Mouse (Mus musculus) neural tube, embryonic 13.5 days (tissue): ENCODE results near the gene Gm49337. TPM values are rescaled to one million over a fixed set of nuclear protein-coding genes. Genes with fewer than 3 reads are reported as not detected.

Experiments used
- ATAC-seq: fragments of 200-750 bp; cut with Nextera tagmentation; 2 replicates; pipeline ENCODE4 v1.8.0; 2017; ENCODE audit warnings: low read depth, mild to moderate bottlenecking, moderate TSS enrichment, moderate library complexity
- H3K27ac ChIP-seq: fragments of 300-500 bp; sonication (generic); replicated peaks from 2 replicates; pipeline ENCODE4 v1.5.1; 2015; ENCODE audit warnings: moderate library complexity, mild to moderate bottlenecking, inconsistent platforms
- H3K27me3 ChIP-seq: fragments of 300-500 bp; sonication (generic); 2 replicates; pipeline ENCODE4 v1.6.1; 2015; ENCODE audit warnings: mild to moderate bottlenecking, inconsistent platforms
- H3K36me3 ChIP-seq: fragments of 300-500 bp; sonication (generic); 2 replicates; pipeline ENCODE4 v1.6.1; 2015; ENCODE audit warnings: mild to moderate bottlenecking, inconsistent platforms
- H3K4me1 ChIP-seq: fragments of 300-500 bp; sonication (generic); replicated peaks from 2 replicates; pipeline ENCODE4 v1.6.1; 2015; ENCODE audit warnings: inconsistent platforms
- H3K4me2 ChIP-seq: fragments of 300-500 bp; sonication (generic); 2 replicates; pipeline ENCODE4 v1.6.1; 2015; ENCODE audit warnings: inconsistent platforms, mild to moderate bottlenecking, moderate library complexity
- H3K4me3 ChIP-seq: fragments of 300-500 bp; sonication (generic); 2 replicates; pipeline ENCODE4 v1.5.1; 2015; ENCODE audit warnings: mild to moderate bottlenecking, inconsistent platforms
- H3K9ac ChIP-seq: fragments of 300-500 bp; sonication (generic); 2 replicates; pipeline ENCODE4 v1.6.1; 2015; ENCODE audit warnings: moderate library complexity, mild to moderate bottlenecking, inconsistent platforms
- H3K9me3 ChIP-seq: fragments of 300-500 bp; sonication (generic); 2 replicates; pipeline ENCODE4 v1.6.1; 2016; ENCODE audit warnings: inconsistent platforms
- WGBS: fragments of 180-500 bp; shearing (Covaris S2); methylation state at CpG from one replicate; pipeline ENCODE4 v1.1.7; 2015; 5-methylcytosine and 5-hydroxymethylcytosine counted together
- polyA plus RNA-seq: library from polyadenylated mRNA; unstranded; fragments of >200 nt; fragmentation: Nextera tagmentation; extraction: Ambion mirVana; gene quantifications from 2 replicates; pipeline ENCODE4 v1.2.1, GENCODE M21; 2015

Gene Gm49337
- polyA plus RNA-seq, 1 experiment from 2014 or later, result not detected

- ATAC-seq, result no peak
- H3K27ac ChIP-seq, result no peak overlapping the region
- no peaks in the 10 kb centered on the region for H3K4me1 ChIP-seq
- no peak overlapping the region for H3K4me2 ChIP-seq
- no peak overlapping the region for H3K4me3 ChIP-seq
- 0 out of 2 replicates have a peak, but pooled peaks cover 5% of the 10 kb centered on the region for H3K36me3 ChIP-seq
- 77% methylated on average over 8 of the region's 8 CpGs for WGBS
- H3K9me3 ChIP-seq, result no peaks in the 10 kb centered on the region
- no peak overlapping the region for H3K9ac ChIP-seq
- no peaks in the 10 kb centered on the region for H3K27me3 ChIP-seq
Measured at GRCm38 (mm10) chr4:116165708-116166407, 7.3 kb upstream of the Gm49337 start.

GRCm38 (mm10) chr4:116167404-116167803 is 5.8 kb upstream of the Gm49337 start, which contains the start of gene Tspan1:
TSS of gene Tspan1 (minus strand) at chr4:116167601.
- H3K4me1 ChIP-seq, result no peaks in the 10 kb centered on the region
- H3K9me3 ChIP-seq, result no peaks in the 10 kb centered on the region
- no peaks in the 10 kb centered on the region for H3K27me3 ChIP-seq
- H3K36me3 ChIP-seq, result no peaks in the 10 kb centered on the region
- WGBS, result 33% methylated on average over 7 of the region's 7 CpGs
- no peak within 1 kb of the TSS for H3K9ac ChIP-seq
- no peak within 1 kb of the TSS for H3K4me2 ChIP-seq
- H3K27ac ChIP-seq, result no peak within 1 kb of the TSS
- no peak for ATAC-seq
- no peak within 1 kb of the TSS for H3K4me3 ChIP-seq

- Histone ChIP-seq H3K36me3 (no peaks in the 10 kb centered on the region), H3K27me3 (no peaks in the 10 kb centered on the region), H3K4me3 (no peak overlapping the region), H3K9ac (no peak overlapping the region), H3K9me3 (no peaks in the 10 kb centered on the region), H3K4me1 (no peaks in the 10 kb centered on the region), H3K27ac (no peak overlapping the region), H3K4me2 (no peak overlapping the region)
- ATAC-seq, result peak; percentile 83
- WGBS, result 84% methylated on average over 7 of the region's 8 CpGs
Measured at GRCm38 (mm10) chr4:116168617-116169352, 4.4 kb upstream of the Gm49337 start.

GRCm38 (mm10) chr4:116169353-116169672 is 3.9 kb upstream of the Gm49337 start:
- Histone ChIP-seq H3K36me3 (no peaks in the 10 kb centered on the region), H3K9me3 (no peaks in the 10 kb centered on the region), H3K9ac (no peak overlapping the region), H3K4me2 (no peak overlapping the region), H3K27ac (no peak overlapping the region), H3K27me3 (no peaks in the 10 kb centered on the region), H3K4me1 (peaks cover 1% of the 10 kb centered on the region), H3K4me3 (no peak overlapping the region)
- peak; percentile 33; the same call in 1 of the 2 replicates for ATAC-seq
- 71% methylated on average over 3 of the region's 3 CpGs for WGBS

GRCm38 (mm10) chr4:116173752-116174151 is 568 bp downstream of the Gm49337 start:
- H3K27ac ChIP-seq, result no peak overlapping the region
- no peak for ATAC-seq
- 89% methylated on average over 4 of the region's 4 CpGs for WGBS
- H3K4me1 ChIP-seq, result peaks cover 28% of the 10 kb centered on the region
- H3K27me3 ChIP-seq, result no peaks in the 10 kb centered on the region
- no peak overlapping the region for H3K4me2 ChIP-seq
- H3K36me3 ChIP-seq, result no peaks in the 10 kb centered on the region
- no peak overlapping the region for H3K9ac ChIP-seq
- H3K9me3 ChIP-seq, result no peaks in the 10 kb centered on the region
- H3K4me3 ChIP-seq, result no peak overlapping the region

GRCm38 (mm10) chr4:116174466-116175116 is 1.4 kb downstream of the Gm49337 start:
- H3K4me1 ChIP-seq, result peaks cover 28% of the 10 kb centered on the region
- H3K36me3 ChIP-seq, result no peaks in the 10 kb centered on the region
- WGBS, result 59% methylated on average over 6 of the region's 6 CpGs
- no peak for ATAC-seq
- no peak overlapping the region for H3K9ac ChIP-seq
- peak overlapping the region; percentile 13; the same call in 1 of the 2 replicates for H3K27ac ChIP-seq
- H3K4me3 ChIP-seq, result no peak overlapping the region
- no peaks in the 10 kb centered on the region for H3K9me3 ChIP-seq
- H3K27me3 ChIP-seq, result no peaks in the 10 kb centered on the region
- no peak overlapping the region for H3K4me2 ChIP-seq

GRCm38 (mm10) chr4:116175136-116175535 is 2.0 kb downstream of the Gm49337 start:
- Histone ChIP-seq H3K27ac (no peak overlapping the region), H3K4me3 (no peak overlapping the region), H3K27me3 (no peaks in the 10 kb centered on the region), H3K4me1 (peaks cover 28% of the 10 kb centered on the region), H3K4me2 (no peak overlapping the region), H3K9me3 (no peaks in the 10 kb centered on the region), H3K9ac (no peak overlapping the region), H3K36me3 (no peaks in the 10 kb centered on the region)
- ATAC-seq, result no peak

GRCm38 (mm10) chr4:116175711-116176542 is 2.7 kb downstream of the Gm49337 start:
- Histone ChIP-seq H3K4me2 (no peak overlapping the region), H3K4me1 (peaks cover 28% of the 10 kb centered on the region), H3K9me3 (no peaks in the 10 kb centered on the region), H3K9ac (no peak overlapping the region), H3K27me3 (no peaks in the 10 kb centered on the region), H3K4me3 (no peak overlapping the region), H3K36me3 (no peaks in the 10 kb centered on the region), H3K27ac (peak overlapping the region; percentile 55)
- no peak for ATAC-seq
- WGBS, result 68% methylated on average over 7 of the region's 7 CpGs

GRCm38 (mm10) chr4:116176543-116176988 is 3.4 kb downstream of the Gm49337 start:
- peak; percentile 64; the same call in 1 of the 2 replicates for ATAC-seq
- Histone ChIP-seq H3K4me2 (peak overlapping the region; percentile 33; the same call in 1 of the 2 replicates), H3K27me3 (no peaks in the 10 kb centered on the region), H3K4me3 (no peak overlapping the region), H3K9ac (no peak overlapping the region), H3K9me3 (no peaks in the 10 kb centered on the region), H3K36me3 (no peaks in the 10 kb centered on the region), H3K27ac (peak overlapping the region; percentile 55), H3K4me1 (peaks cover 28% of the 10 kb centered on the region)
- WGBS, result 38% methylated on average over 10 of the region's 10 CpGs

- Histone ChIP-seq H3K4me2 (peak overlapping the region; percentile 33; the same call in 1 of the 2 replicates), H3K36me3 (no peaks in the 10 kb centered on the region), H3K9ac (no peak overlapping the region), H3K4me1 (peaks cover 28% of the 10 kb centered on the region), H3K4me3 (no peak overlapping the region), H3K27me3 (no peaks in the 10 kb centered on the region), H3K27ac (peak overlapping the region; percentile 55), H3K9me3 (no peaks in the 10 kb centered on the region)
- ATAC-seq, result no peak
- WGBS, result 30% methylated on average over 5 of the region's 5 CpGs
Measured at GRCm38 (mm10) chr4:116177140-116177539, 4.0 kb downstream of the Gm49337 start.

GRCm38 (mm10) chr4:116182079-116182478 is 8.9 kb downstream of the Gm49337 start:
- Histone ChIP-seq H3K9me3 (no peaks in the 10 kb centered on the region), H3K27me3 (no peaks in the 10 kb centered on the region), H3K27ac (no peak overlapping the region), H3K36me3 (no peaks in the 10 kb centered on the region), H3K4me1 (peaks cover 9% of the 10 kb centered on the region), H3K4me2 (no peak overlapping the region), H3K4me3 (no peak overlapping the region), H3K9ac (no peak overlapping the region)
- ATAC-seq, result no peak
- WGBS, result 42% methylated on average over 3 of the region's 3 CpGs
